Mouse (Mus musculus): ENCODE results near the gene Sbno2.

DNA sequence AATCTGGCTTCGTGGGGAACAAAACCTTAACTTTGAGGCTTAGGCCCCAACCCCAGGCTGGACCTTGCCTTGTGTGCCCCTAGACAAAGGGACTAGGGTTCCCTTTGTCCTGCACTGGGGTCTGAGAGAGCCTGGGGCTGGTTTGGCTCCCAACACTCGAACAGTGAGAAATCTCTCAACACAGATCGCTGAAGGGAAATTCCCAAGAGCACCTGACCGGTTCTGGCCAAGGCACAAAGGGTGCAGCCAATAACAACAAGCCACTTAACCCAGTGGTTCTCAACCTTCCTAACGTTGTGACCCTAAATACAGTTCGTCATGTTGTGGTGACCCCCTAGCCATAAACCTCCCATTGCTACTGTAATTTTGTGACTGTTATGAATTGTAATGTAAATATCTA lies 55.1 kb downstream of the Sbno2 start:
- no peak for TF ChIP-seq CTCF (IDR thresholded peaks at IDR 0.05; ENCODE audit: low read depth)
- no peak for TF ChIP-seq EP300 (IDR thresholded peaks at IDR 0.05; ENCODE audit: low read depth)
